Mouse (Mus musculus): ENCODE measurements around the gene Lmx1b. TPM values are rescaled to one million over a fixed set of nuclear protein-coding genes. Genes with fewer than 3 reads are reported as not detected.
A peak's percentile ranks its signal among the peaks of the same experiment; 100 is the strongest.

Lmx1b gene
- polyA plus RNA-seq, 1 experiment from 2014 or later = 0.34 TPM

DNA sequence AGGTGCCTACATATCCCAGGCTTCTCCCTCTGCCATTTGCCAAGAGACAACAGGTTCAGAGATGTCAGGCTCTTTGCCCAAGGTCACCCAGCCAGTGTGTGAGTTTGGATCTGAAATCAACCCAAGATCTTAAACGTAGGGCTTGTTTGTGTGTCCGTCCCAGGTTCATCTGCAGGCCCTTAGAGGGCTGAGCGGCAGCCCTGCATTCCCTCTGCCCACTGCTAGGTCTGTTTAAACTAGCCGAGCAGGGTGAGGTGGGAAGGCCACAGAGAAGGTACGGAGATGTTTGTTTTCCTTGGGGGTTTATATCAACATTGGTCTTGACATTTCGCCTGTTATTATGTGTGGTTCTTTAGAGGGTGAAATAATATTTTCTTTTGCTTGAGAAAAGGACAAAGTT, 28.4 kb upstream of the Lmx1b start:
- Histone ChIP-seq H3K9ac (ENCODE audit: low read length) (no peak overlapping the region), H3K4me2 (ENCODE audit: low read length) (no peak overlapping the region), H3K4me1 (ENCODE audit: control insufficient read depth, insufficient read depth, low read length) (no peaks in the 10 kb centered on the region), H3K9me3 (replicated peaks; ENCODE audit: control insufficient read depth, low read length) (no peaks in the 10 kb centered on the region), H3K36me3 (ENCODE audit: control insufficient read depth, insufficient read depth, low read length) (no peaks in the 10 kb centered on the region), H3K27me3 (replicated peaks; ENCODE audit: control insufficient read depth, insufficient read depth, low read length) (no peaks in the 10 kb centered on the region), H3K4me3 (ENCODE audit: low read depth, low read length) (no peak overlapping the region), H3K27ac (ENCODE audit: low read depth, low read length) (no peak overlapping the region)
- ATAC-seq (no peak), DNase-seq (ENCODE audit: low spot score) (no peak)
- 89% methylated on average over 6 of the region's 6 CpGs for WGBS

DNA sequence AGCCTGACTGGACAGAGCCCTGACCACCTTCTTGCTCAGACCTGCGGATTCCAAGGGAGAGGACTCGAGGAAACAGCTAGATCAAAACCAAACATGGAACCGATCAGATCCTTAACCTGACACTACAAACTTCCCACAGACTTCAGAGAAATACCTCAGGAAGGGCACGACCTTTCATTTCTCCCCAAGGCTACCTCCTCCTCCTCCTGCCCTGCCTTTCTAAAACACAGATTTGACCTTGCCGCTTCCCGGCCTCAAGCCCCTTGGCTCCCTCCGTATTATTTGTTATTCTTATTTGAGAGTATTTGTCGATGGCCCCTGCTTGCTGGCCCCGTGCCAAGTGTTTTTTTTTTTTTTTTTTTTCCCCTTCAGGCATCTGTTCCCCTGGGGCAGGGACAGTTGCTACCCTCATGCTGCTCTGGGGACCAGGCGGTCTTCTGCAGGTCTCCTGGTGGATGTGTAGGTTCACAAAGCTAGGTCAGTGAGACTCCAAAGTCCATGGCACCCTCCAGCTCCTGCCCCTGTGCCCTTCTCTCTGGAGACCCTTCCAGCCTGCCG, 26.2 kb upstream of the Lmx1b start:
- ATAC-seq (no peak), DNase-seq (ENCODE audit: low spot score) (no peak)
- Histone ChIP-seq H3K4me2 (ENCODE audit: low read length) (no peak overlapping the region), H3K4me3 (ENCODE audit: low read depth, low read length) (no peak overlapping the region), H3K27me3 (replicated peaks; ENCODE audit: control insufficient read depth, insufficient read depth, low read length) (no peaks in the 10 kb centered on the region), H3K36me3 (ENCODE audit: control insufficient read depth, insufficient read depth, low read length) (no peaks in the 10 kb centered on the region), H3K4me1 (ENCODE audit: control insufficient read depth, insufficient read depth, low read length) (no peaks in the 10 kb centered on the region), H3K27ac (ENCODE audit: low read depth, low read length) (no peak overlapping the region), H3K9me3 (replicated peaks; ENCODE audit: control insufficient read depth, low read length) (no peaks in the 10 kb centered on the region), H3K9ac (ENCODE audit: low read length) (no peak overlapping the region)
- WGBS = 50% methylated on average over 11 of the region's 11 CpGs

DNA sequence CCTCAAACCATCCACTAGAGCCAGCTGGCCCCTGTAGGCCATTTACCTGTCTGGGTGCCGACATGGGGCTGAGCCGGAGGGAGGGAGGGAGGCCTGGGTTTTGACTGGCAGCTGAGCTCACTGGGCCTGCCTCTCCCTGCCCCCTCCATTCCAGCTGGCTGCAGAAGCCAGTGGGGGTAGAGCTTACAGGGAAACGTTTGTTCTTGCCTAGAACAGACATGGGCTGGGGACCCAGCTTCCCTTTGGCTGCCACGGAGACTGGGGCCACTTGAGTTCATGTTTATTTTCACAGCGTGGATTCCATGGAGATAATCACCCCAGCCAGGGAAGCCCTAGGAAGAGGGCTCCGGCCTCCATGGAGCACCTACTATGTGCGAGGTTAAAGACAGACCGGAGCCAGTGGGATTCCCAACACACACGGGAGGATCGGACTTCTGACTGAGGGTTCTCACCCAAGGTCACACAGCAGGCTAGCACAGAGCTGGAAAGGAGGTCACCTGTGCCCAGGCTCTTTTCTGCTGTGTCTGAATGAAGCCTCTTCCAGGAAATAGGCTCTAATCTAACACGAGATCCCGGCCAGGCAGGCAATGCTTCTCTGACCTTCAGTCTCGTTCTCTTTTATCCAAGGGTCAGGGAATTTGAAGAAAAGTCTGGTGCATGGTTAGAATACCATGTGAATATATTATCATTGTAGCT, 25.2 kb upstream of the Lmx1b start:
- Histone ChIP-seq H3K4me2 (ENCODE audit: low read length) (no peak overlapping the region), H3K4me3 (ENCODE audit: low read depth, low read length) (no peak overlapping the region), H3K9me3 (replicated peaks; ENCODE audit: control insufficient read depth, low read length) (no peaks in the 10 kb centered on the region), H3K27me3 (replicated peaks; ENCODE audit: control insufficient read depth, insufficient read depth, low read length) (no peaks in the 10 kb centered on the region), H3K4me1 (ENCODE audit: control insufficient read depth, insufficient read depth, low read length) (no peaks in the 10 kb centered on the region), H3K9ac (ENCODE audit: low read length) (no peak overlapping the region), H3K36me3 (ENCODE audit: control insufficient read depth, insufficient read depth, low read length) (no peaks in the 10 kb centered on the region), H3K27ac (ENCODE audit: low read depth, low read length) (no peak overlapping the region)
- 40% methylated on average over 12 of the region's 13 CpGs for WGBS
- DNase-seq (ENCODE audit: low spot score) (no peak), ATAC-seq (0 out of 2 replicates have a peak, but pooled peaks have one; percentile 32)

DNA sequence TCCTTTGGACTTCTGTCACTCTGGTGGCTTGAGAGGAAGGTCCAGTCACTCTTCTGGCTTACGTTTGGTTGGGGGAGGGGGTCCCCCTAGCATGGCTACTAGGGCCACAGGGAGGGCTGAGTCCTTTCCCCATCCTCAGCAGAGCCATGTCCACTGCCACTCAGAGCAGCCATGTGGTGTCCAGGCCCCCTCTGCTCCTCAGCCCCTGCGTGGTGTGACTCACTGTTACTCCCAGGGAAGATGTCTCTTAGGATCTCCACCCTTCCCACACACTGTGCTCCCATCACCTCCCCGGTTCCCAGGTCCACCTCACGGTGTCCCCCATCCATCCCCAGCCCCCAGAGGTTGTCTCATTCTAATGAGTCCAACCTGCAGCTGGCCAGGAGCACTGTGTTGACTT, 24.4 kb upstream of the Lmx1b start:
- H3K36me3 ChIP-seq (ENCODE audit: control insufficient read depth, insufficient read depth, low read length) = no peaks in the 10 kb centered on the region
- 77% methylated on average over 4 of the region's 4 CpGs for WGBS
- no peak overlapping the region for H3K9ac ChIP-seq (ENCODE audit: low read length)
- no peak overlapping the region for H3K4me3 ChIP-seq (ENCODE audit: low read depth, low read length)
- no peaks in the 10 kb centered on the region for H3K27me3 ChIP-seq (replicated peaks; ENCODE audit: control insufficient read depth, insufficient read depth, low read length)
- no peak overlapping the region for H3K4me2 ChIP-seq (ENCODE audit: low read length)
- no peaks in the 10 kb centered on the region for H3K4me1 ChIP-seq (ENCODE audit: control insufficient read depth, insufficient read depth, low read length)
- H3K9me3 ChIP-seq (replicated peaks; ENCODE audit: control insufficient read depth, low read length) = no peaks in the 10 kb centered on the region
- DNase-seq (ENCODE audit: low spot score) (no peak), ATAC-seq (no peak)
- no peak overlapping the region for H3K27ac ChIP-seq (ENCODE audit: low read depth, low read length)

DNA sequence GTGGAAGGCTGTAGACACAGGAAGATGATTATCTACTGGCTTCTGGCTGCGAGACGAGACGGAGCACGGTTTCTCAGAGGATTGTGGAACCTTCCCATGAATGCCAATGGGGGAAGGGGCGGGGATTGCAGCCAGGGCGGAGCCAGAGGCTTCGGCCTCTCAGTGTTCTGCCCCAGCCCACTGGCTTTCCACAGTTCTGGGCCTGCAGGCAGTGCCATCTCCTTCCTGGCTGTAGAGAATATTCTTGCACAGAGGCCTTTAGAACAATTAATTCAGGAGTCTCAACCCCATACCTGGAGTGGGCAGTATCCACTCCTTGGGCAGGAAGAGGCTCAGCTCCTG, 18.9 kb upstream of the Lmx1b start:
- ATAC-seq (peak; percentile 15; the same call in 1 of the 2 replicates), DNase-seq (ENCODE audit: low spot score) (no peak)
- Histone ChIP-seq H3K36me3 (ENCODE audit: control insufficient read depth, insufficient read depth, low read length) (no peaks in the 10 kb centered on the region), H3K4me2 (ENCODE audit: low read length) (peak overlapping the region; percentile 30), H3K4me1 (ENCODE audit: control insufficient read depth, insufficient read depth, low read length) (no peaks in the 10 kb centered on the region), H3K27me3 (replicated peaks; ENCODE audit: control insufficient read depth, insufficient read depth, low read length) (no peaks in the 10 kb centered on the region), H3K4me3 (ENCODE audit: low read depth, low read length) (no peak overlapping the region), H3K9ac (ENCODE audit: low read length) (peak overlapping the region; percentile 25; the same call in 1 of the 2 replicates), H3K9me3 (replicated peaks; ENCODE audit: control insufficient read depth, low read length) (no peaks in the 10 kb centered on the region), H3K27ac (ENCODE audit: low read depth, low read length) (no peak overlapping the region)
- WGBS = 4% methylated on average over 7 of the region's 7 CpGs

DNA sequence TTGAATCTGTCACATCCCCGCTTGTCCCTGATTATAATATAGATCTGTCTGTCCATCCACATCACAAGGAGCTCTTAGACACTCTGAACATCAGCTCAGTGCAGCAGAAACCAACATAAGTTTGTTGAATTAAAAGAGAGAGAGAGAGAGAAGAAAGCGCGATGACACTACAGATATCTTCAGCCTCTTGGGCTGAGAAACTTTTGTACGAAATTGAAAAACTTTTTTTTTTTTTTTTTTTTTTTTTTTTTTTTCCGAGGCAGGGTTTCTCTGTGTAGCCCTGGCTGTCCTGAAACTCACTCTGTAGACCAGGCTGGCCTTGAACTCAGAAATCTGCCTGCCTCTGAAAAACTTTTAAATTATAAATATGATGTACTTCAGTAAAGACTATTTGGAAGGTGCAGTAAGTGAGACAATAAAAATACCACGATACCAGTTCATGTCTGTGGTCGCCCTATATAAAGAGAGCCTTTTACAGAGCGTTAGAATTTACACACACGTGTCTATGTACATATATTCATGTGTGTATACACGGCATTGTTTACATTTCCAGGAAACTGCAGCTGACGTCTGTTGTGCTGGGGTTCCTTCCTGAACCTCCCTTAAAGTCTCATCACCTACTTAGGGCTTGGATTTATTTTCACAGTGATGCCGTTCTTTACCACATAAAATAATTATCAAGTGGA, 18.4 kb upstream of the Lmx1b start:
- 51% methylated on average over 12 of the region's 12 CpGs for WGBS
- Histone ChIP-seq H3K36me3 (ENCODE audit: control insufficient read depth, insufficient read depth, low read length) (no peaks in the 10 kb centered on the region), H3K27ac (ENCODE audit: low read depth, low read length) (no peak overlapping the region), H3K4me2 (ENCODE audit: low read length) (peak overlapping the region; percentile 30), H3K9me3 (replicated peaks; ENCODE audit: control insufficient read depth, low read length) (no peaks in the 10 kb centered on the region), H3K4me3 (ENCODE audit: low read depth, low read length) (no peak overlapping the region), H3K4me1 (ENCODE audit: control insufficient read depth, insufficient read depth, low read length) (no peaks in the 10 kb centered on the region), H3K27me3 (replicated peaks; ENCODE audit: control insufficient read depth, insufficient read depth, low read length) (no peaks in the 10 kb centered on the region), H3K9ac (ENCODE audit: low read length) (peak overlapping the region; percentile 25; the same call in 1 of the 2 replicates)
- DNase-seq (ENCODE audit: low spot score) (no peak), ATAC-seq (no peak)

DNA sequence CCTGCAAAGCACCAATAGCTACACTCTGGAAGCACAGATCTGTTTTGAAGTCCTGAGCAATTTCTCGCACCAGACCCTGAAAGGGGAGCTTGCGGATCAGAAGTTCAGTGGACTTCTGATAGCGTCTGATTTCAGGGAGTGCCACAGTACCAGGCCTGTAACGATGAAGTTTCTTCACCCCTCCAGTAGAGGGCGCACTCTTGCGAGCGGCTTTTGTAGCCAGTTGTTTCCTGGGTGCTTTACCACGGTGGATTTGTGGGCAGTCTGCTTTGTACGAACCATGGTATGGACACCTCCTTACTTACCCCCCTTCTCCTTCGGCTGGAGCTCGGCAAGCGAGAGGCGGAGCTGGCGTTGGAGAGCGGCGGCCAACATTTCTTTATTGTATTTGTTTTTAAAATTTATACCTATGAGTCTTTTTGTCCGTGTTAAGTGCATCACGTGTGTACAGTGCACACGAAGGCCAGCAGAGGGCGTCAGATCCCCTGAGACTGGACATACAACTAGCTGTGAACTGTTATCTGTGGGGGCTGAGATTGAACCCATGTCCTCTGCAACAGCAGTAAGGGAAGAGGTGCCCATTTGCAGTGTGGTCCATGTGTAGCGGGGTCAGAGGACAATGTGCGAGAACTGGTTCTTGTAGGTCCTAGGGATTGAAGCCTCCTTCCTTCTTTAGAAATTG, 12.3 kb upstream of the Lmx1b start:
- Histone ChIP-seq H3K9me3 (replicated peaks; ENCODE audit: control insufficient read depth, low read length) (no peaks in the 10 kb centered on the region), H3K4me1 (ENCODE audit: control insufficient read depth, insufficient read depth, low read length) (no peaks in the 10 kb centered on the region), H3K27ac (ENCODE audit: low read depth, low read length) (no peak overlapping the region), H3K9ac (ENCODE audit: low read length) (no peak overlapping the region), H3K4me3 (ENCODE audit: low read depth, low read length) (no peak overlapping the region), H3K36me3 (ENCODE audit: control insufficient read depth, insufficient read depth, low read length) (no peaks in the 10 kb centered on the region), H3K27me3 (replicated peaks; ENCODE audit: control insufficient read depth, insufficient read depth, low read length) (peaks cover 2% of the 10 kb centered on the region), H3K4me2 (ENCODE audit: low read length) (no peak overlapping the region)
- DNase-seq (ENCODE audit: low spot score) (no peak), ATAC-seq (no peak)
- 83% methylated on average over 22 of the region's 22 CpGs for WGBS

DNA sequence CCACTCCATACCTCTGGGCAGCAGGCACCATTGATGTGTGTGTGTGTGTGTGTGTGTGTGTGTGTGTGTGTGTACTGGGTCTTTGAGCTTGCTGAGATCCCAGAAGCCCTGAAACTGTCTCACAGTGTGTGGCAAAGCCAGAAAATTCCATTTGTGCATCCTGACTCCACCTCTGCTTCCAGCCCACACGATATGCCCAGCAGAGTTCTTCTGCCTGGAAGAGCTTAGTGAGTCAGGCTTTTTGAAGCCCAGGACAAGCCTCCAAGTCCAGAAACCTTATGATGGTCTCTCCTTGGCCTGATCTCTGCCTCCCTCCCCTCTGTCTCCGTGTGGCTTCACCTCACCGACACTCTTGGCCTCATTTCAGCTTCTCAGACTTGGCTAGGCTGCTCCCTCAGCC, 9.1 kb upstream of the Lmx1b start:
- Histone ChIP-seq H3K36me3 (ENCODE audit: control insufficient read depth, insufficient read depth, low read length) (no peaks in the 10 kb centered on the region), H3K4me2 (ENCODE audit: low read length) (no peak overlapping the region), H3K4me3 (ENCODE audit: low read depth, low read length) (no peak overlapping the region), H3K9ac (ENCODE audit: low read length) (no peak overlapping the region), H3K27ac (ENCODE audit: low read depth, low read length) (no peak overlapping the region), H3K4me1 (ENCODE audit: control insufficient read depth, insufficient read depth, low read length) (no peaks in the 10 kb centered on the region), H3K9me3 (replicated peaks; ENCODE audit: control insufficient read depth, low read length) (no peaks in the 10 kb centered on the region), H3K27me3 (replicated peaks; ENCODE audit: control insufficient read depth, insufficient read depth, low read length) (peaks cover 33% of the 10 kb centered on the region)
- ATAC-seq (no peak), DNase-seq (ENCODE audit: low spot score) (no peak)
- 30% methylated on average over 3 of the region's 3 CpGs for WGBS

DNA sequence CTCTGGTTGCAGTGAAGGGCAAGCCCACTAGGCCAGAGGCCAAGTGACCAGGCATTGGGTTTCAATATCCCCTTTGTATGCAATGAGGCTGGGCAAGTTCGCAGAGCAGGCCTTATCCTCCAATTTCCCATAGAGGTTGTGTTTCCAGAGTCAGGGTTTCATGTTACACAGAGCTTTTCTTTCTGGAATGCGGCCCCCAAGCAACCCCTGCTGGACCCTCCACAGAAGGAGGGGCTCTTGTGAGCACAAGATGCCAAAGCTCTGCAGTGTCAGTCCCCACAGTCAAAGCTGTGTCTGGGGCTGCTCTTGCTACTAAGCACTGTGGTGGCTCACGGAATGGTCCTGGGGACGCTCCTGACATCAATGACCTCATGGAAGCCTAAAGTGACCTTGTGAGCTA, 8.6 kb upstream of the Lmx1b start:
- H3K9me3 ChIP-seq (replicated peaks; ENCODE audit: control insufficient read depth, low read length) = no peaks in the 10 kb centered on the region
- H3K9ac ChIP-seq (ENCODE audit: low read length) = no peak overlapping the region
- no peak overlapping the region for H3K27ac ChIP-seq (ENCODE audit: low read depth, low read length)
- H3K4me1 ChIP-seq (ENCODE audit: control insufficient read depth, insufficient read depth, low read length) = no peaks in the 10 kb centered on the region
- peaks cover 38% of the 10 kb centered on the region for H3K27me3 ChIP-seq (replicated peaks; ENCODE audit: control insufficient read depth, insufficient read depth, low read length)
- no peak for DNase-seq (ENCODE audit: low spot score)
- no peak for ATAC-seq
- no peaks in the 10 kb centered on the region for H3K36me3 ChIP-seq (ENCODE audit: control insufficient read depth, insufficient read depth, low read length)
- H3K4me3 ChIP-seq (ENCODE audit: low read depth, low read length) = no peak overlapping the region
- H3K4me2 ChIP-seq (ENCODE audit: low read length) = no peak overlapping the region
- WGBS = 20% methylated on average over 4 of the region's 4 CpGs
